9 mouse cellular contexts compared by ENCODE assay signal in the genomic region with DNA sequence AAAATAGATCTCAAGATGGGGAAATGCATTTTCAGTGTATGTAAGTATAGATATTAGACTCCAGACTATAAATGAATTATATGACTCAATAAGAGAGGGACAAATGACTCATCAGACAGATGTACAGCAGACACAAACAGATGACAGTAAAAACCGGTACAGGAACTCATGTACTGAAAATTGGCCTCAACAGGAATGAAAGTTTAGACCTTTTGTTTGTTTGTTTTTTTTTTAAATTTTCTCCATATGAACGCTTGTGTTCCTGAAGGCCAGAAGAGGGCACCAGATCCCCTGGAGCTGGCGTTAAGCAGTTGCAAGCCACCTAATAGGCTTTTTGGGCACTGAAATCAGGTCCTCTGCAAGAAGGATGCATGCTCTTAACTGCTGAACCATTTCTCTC. TPM values are rescaled to one million over a fixed set of nuclear protein-coding genes. Genes with fewer than 3 reads are reported as not detected.
DNase-seq lines count a peak whose midpoint lies in the region; ATAC-seq and TF ChIP-seq lines count a peak whose summit lies in the region.
"Had no signal": no experiment of that assay in that cellular context is flagged by ENCODE, and none has a peak within 500 bp of the region (broad histone marks: within the 10 kb centered on the region; RNA-seq: fewer than 3 reads in every experiment).

No protein-coding gene starts in this region.

- H3K27me3 ChIP-seq in embryonic facial prominence, embryonic 11.5 days (ENCODE audit: control insufficient read depth, insufficient read depth, low read length): no peaks in the 10 kb centered on the region
- H3K27me3 ChIP-seq in embryonic facial prominence, embryonic 10.5 days (replicated peaks; ENCODE audit: low read depth, poor library complexity, severe bottlenecking): no peaks in the 10 kb centered on the region
- no peaks in the 10 kb centered on the region for H3K27me3 ChIP-seq in liver, adult 2 months (ENCODE audit: control insufficient read depth, insufficient read depth, low read length)
- H3K27me3 ChIP-seq in liver, embryonic 12.5 days (replicated peaks): peaks cover 4% of the 10 kb centered on the region; the same call in 1 of the 2 replicates
- H3K27me3 ChIP-seq: embryonic facial prominence, embryonic 12.5 days had no signal

- H3K4me1 ChIP-seq in embryonic facial prominence, embryonic 11.5 days (ENCODE audit: control insufficient read depth, insufficient read depth, low read length): no peaks in the 10 kb centered on the region
- no peaks in the 10 kb centered on the region for H3K4me1 ChIP-seq in embryonic facial prominence, embryonic 10.5 days
- no peaks in the 10 kb centered on the region for H3K4me1 ChIP-seq in liver, adult 2 months (ENCODE audit: control insufficient read depth, insufficient read depth, low read length)
- no peaks in the 10 kb centered on the region for H3K4me1 ChIP-seq in liver, embryonic 12.5 days
- H3K4me1 ChIP-seq: embryonic facial prominence, embryonic 12.5 days had no signal

- TF ChIP-seq CTCF in liver, adult 2 months (IDR thresholded peaks at IDR 0.05; ENCODE audit: low read depth, low read length): peak; percentile 54; the same call in 1 of the 2 replicates

- H3K9ac ChIP-seq in embryonic facial prominence, embryonic 11.5 days (replicated peaks; ENCODE audit: low read length): no peak overlapping the region
- no peak overlapping the region for H3K9ac ChIP-seq in liver, adult 2 months (ENCODE audit: low read depth, low read length)
- no peak overlapping the region for H3K9ac ChIP-seq in liver, embryonic 12.5 days
- H3K9ac ChIP-seq: embryonic facial prominence, embryonic 12.5 days had no signal

- DNase-seq in embryonic facial prominence, embryonic 11.5 days (ENCODE audit: low spot score): peak; percentile 30
- DNase-seq in embryonic facial prominence, embryonic 10.5 days (ENCODE audit: low spot score): no peak
- peak; percentile 51 for DNase-seq in liver, adult 2 months (ENCODE audit: extremely low read depth, low read depth, low spot score)
- peak; percentile 30 for DNase-seq in Muller cell, postnatal 12 days (ENCODE audit: inconsistent ontology term)
- DNase-seq in B cell, adult 2 months: no peak

- no peaks in the 10 kb centered on the region for H3K9me3 ChIP-seq in embryonic facial prominence, embryonic 11.5 days (replicated peaks; ENCODE audit: control insufficient read depth, low read length)
- no peaks in the 10 kb centered on the region for H3K9me3 ChIP-seq in embryonic facial prominence, embryonic 10.5 days
- no peaks in the 10 kb centered on the region for H3K9me3 ChIP-seq in liver, embryonic 12.5 days (replicated peaks)
- H3K9me3 ChIP-seq: embryonic facial prominence, embryonic 12.5 days had no signal

- no peak overlapping the region for H3K27ac ChIP-seq in embryonic facial prominence, embryonic 11.5 days (replicated peaks; ENCODE audit: low read depth, low read length)
- no peak overlapping the region for H3K27ac ChIP-seq in embryonic facial prominence, embryonic 10.5 days (replicated peaks)
- no peak overlapping the region for H3K27ac ChIP-seq in liver, adult 2 months (replicated peaks; ENCODE audit: insufficient read depth, low read depth, low read length)
- no peak overlapping the region for H3K27ac ChIP-seq in liver, embryonic 12.5 days
- H3K27ac ChIP-seq: embryonic facial prominence, embryonic 12.5 days had no signal

- H3K4me3 ChIP-seq in embryonic facial prominence, embryonic 11.5 days (ENCODE audit: low read depth, low read length): no peak overlapping the region
- H3K4me3 ChIP-seq in embryonic facial prominence, embryonic 10.5 days: no peak overlapping the region
- H3K4me3 ChIP-seq in liver, adult 2 months (ENCODE audit: insufficient read depth, low read depth, low read length): no peak overlapping the region
- H3K4me3 ChIP-seq in liver, embryonic 12.5 days: no peak overlapping the region
- H3K4me3 ChIP-seq: embryonic facial prominence, embryonic 12.5 days had no signal

- ATAC-seq in embryonic facial prominence, embryonic 11.5 days (replicated peaks; ENCODE audit: insufficient number of reproducible peaks, low FRiP score, low TSS enrichment, low read depth): no peak
- ATAC-seq in liver, embryonic 12.5 days: no peak
- peak; percentile 58 for ATAC-seq in megakaryocyte, adult 5-6 weeks (ENCODE audit: poor library complexity, severe bottlenecking)
- no peak for ATAC-seq in erythroid progenitor cell, adult 5-6 weeks (replicated peaks; ENCODE audit: low FRiP score, poor library complexity, severe bottlenecking)

- TF ChIP-seq POLR2A in liver, adult 2 months (IDR thresholded peaks at IDR 0.05; ENCODE audit: extremely low read depth, insufficient read depth, low read length): no peak

- WGBS in embryonic facial prominence, embryonic 11.5 days: 8% methylated on average over 3 of the region's 3 CpGs
- 17% methylated on average over 3 of the region's 3 CpGs for whole genome bisulfite sequencing in embryonic facial prominence, embryonic 10.5 days
- 15% methylated on average over 3 of the region's 3 CpGs for WGBS in liver, adult 2 months
- 11% methylated on average over 3 of the region's 3 CpGs for WGBS in liver, embryonic 12.5 days (ENCODE audit: insufficient replicate concordance)

- no peaks in the 10 kb centered on the region for H3K79me2 ChIP-seq in liver, adult 2 months (ENCODE audit: control insufficient read depth, insufficient read depth, low read length)

- H3K4me2 ChIP-seq in embryonic facial prominence, embryonic 11.5 days (ENCODE audit: low read depth, low read length): no peak overlapping the region
- no peak overlapping the region for H3K4me2 ChIP-seq in liver, embryonic 12.5 days
- H3K4me2 ChIP-seq: embryonic facial prominence, embryonic 12.5 days had no signal

- H3K36me3 ChIP-seq in embryonic facial prominence, embryonic 11.5 days (replicated peaks; ENCODE audit: control insufficient read depth, insufficient read depth, low read depth, low read length): no peaks in the 10 kb centered on the region
- no peaks in the 10 kb centered on the region for H3K36me3 ChIP-seq in embryonic facial prominence, embryonic 10.5 days (replicated peaks)
- no peaks in the 10 kb centered on the region for H3K36me3 ChIP-seq in liver, adult 2 months (ENCODE audit: control insufficient read depth, insufficient read depth, low read length)
- no peaks in the 10 kb centered on the region for H3K36me3 ChIP-seq in liver, embryonic 12.5 days
- H3K36me3 ChIP-seq: embryonic facial prominence, embryonic 12.5 days had no signal

RNA-seq across cellular contexts. Expression of gene Sc5d, which starts 49.8 kb away (rescaled TPM):
- polyA plus RNA-seq in embryonic facial prominence, embryonic 11.5 days (2014; fragmentation: Nextera tagmentation; extraction: Ambion mirVana): 52.1 and 56.8 TPM in 2 replicates
- polyA plus RNA-seq in embryonic facial prominence, embryonic 10.5 days (2016; fragmentation: Nextera tagmentation; extraction: Ambion mirVana): 57.7 and 58.1 TPM in 2 replicates
- 532 and 536 TPM in 2 replicates for total RNA-seq in liver, adult 2 months (2014; rRNA removed)
- polyA plus RNA-seq in liver, adult 2 months (2012; rRNA removed): 652 and 777 TPM in 2 replicates
- 60.9 and 64.8 TPM in 2 replicates for polyA plus RNA-seq in liver, embryonic 12.5 days (2016; fragmentation: Nextera tagmentation; extraction: Ambion mirVana)
- total RNA-seq in megakaryocyte, adult 5-6 weeks (2015): 25.7 and 27.8 TPM in 2 replicates
- total RNA-seq in megakaryocyte, adult 5-6 weeks (2017): 41.6 and 58.6 TPM in 2 replicates
- total RNA-seq in erythroid progenitor cell, adult 5-6 weeks (2015; ENCODE audit: low replicate concordance): 6.7 and 8.3 TPM in 2 replicates
- total RNA-seq in erythroid progenitor cell, adult 5-6 weeks (2017; ENCODE audit: low replicate concordance): 5.6 and 8.9 TPM in 2 replicates

Comparison
In these comparisons a context has a peak if more than half of its experiments do, and no peak if none do; other contexts are left out.
1. DNase-seq: peak in embryonic facial prominence, embryonic 11.5 days (single experiment), liver, adult 2 months (single experiment) and Muller cell, postnatal 12 days (single experiment); none in embryonic facial prominence, embryonic 10.5 days (single experiment) and B cell, adult 2 months (0 of 2).